Mouse (Mus musculus): Measurements from ENCODE around the gene Rhox4f.
"Not testable (repeated sequence)": the region's sequence is repeated elsewhere in the genome, so short reads cannot be mapped to it uniquely, and the experiment has no call there.

DNA sequence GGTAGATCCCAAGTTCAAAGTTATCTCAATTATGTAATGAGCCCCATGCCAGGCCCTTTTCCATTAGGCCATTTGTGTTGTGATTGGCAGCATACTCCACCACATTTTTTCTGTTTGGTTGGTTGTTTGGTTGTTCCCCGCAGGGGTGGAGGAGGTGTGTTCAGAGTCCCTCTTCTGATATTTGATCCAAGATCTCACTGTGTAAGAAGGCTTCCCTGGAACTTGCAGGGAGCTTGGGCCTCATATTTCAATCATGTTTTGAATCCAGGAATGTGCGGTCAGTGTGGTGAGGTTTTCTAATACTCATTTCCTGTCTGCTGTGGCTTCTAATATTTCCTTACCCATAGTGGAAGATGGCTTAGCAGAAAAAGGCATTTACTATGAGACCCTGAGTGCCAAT, 34.9 kb downstream of the Rhox4f start:
- TF ChIP-seq CTCF, POLR2A (IDR thresholded peaks at IDR 0.05; ENCODE audit: insufficient read depth, low read depth, low read length): not testable (repeated sequence)
